Mouse (Mus musculus): ENCODE measurements around the gene Masp2.

DNA sequence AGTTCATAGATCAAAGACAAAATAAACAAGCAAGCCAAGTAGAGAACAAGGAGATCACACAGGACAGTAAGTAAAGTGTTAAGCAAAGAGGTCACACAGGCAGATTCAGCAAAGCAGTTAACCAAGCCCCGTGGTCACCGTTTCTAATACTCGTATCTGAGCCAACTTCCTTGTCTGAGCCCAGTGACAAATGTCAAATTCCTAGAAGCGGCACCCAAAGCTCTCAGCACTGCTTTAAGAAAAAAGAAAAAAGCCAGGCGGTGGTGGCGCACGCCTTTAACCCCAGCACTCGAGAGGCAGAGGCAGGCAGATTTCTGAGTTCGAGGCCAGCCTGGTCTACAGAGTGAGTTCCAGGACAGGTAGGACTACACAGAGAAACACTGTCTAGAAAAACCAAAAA is 15.7 kb upstream of the Masp2 start:
- TF ChIP-seq CTCF (IDR thresholded peaks at IDR 0.05; ENCODE audit: low read depth) (no peak), EP300 (IDR thresholded peaks at IDR 0.05; ENCODE audit: low read depth) (no peak)

Measured in heart, postnatal 0 days (tissue).